In genomic region chr4:47056791-47057509, GRCm38 (mm10) we compare ENCODE assay signal across 8 mouse cellular contexts. TPM values are rescaled to one million over a fixed set of nuclear protein-coding genes. Genes with fewer than 3 reads are reported as not detected.
DNase-seq lines count a peak whose midpoint lies in the region; ATAC-seq and TF ChIP-seq lines count a peak whose summit lies in the region.

Anks6 (minus strand) TSS chr4:47057427.

- TF ChIP-seq CTCF in spleen, adult 2 months (IDR thresholded peaks at IDR 0.05; ENCODE audit: extremely low read depth, insufficient read depth, insufficient read length, insufficient replicate concordance) = no peak
- no peak for TF ChIP-seq CTCF in stomach, postnatal 0 days (IDR thresholded peaks at IDR 0.05; ENCODE audit: low read depth)

- no peak for DNase-seq in spleen, adult 2 months (ENCODE audit: low read depth in 1 of 2, low spot score in 2 of 2)
- DNase-seq in spleen, adult 12 weeks (ENCODE audit: low spot score) = no peak
- DNase-seq in fibroblast of lung, adult 2 months (ENCODE audit: low read depth) = peak; percentile 31
- peak; percentile 85 for DNase-seq in stomach, postnatal 0 days (ENCODE audit: low spot score)

- no peak for TF ChIP-seq EP300 in stomach, postnatal 0 days (optimal IDR thresholded peaks at IDR 0.05)

- H3K4me1 ChIP-seq in spleen, adult 2 months (ENCODE audit: control insufficient read depth, insufficient read depth, insufficient read length) = peaks cover 4% of the 10 kb centered on the region; the same call in 1 of the 2 replicates
- no peaks in the 10 kb centered on the region for H3K4me1 ChIP-seq in heart, embryonic 11.5 days (ENCODE audit: control insufficient read depth, insufficient read depth, low read length)
- H3K4me1 ChIP-seq in kidney, embryonic 14.5 days (ENCODE audit: control insufficient read depth, insufficient read depth, low read length) = peaks cover 11% of the 10 kb centered on the region; the same call in 1 of the 2 replicates
- peaks cover 8% of the 10 kb centered on the region for H3K4me1 ChIP-seq in limb, embryonic 15.5 days
- H3K4me1 ChIP-seq in midbrain, embryonic 15.5 days = peaks cover 14% of the 10 kb centered on the region
- no peaks in the 10 kb centered on the region for H3K4me1 ChIP-seq in stomach, postnatal 0 days (replicated peaks; ENCODE audit: control insufficient read depth, insufficient read depth)

- peaks cover 9% of the 10 kb centered on the region for H3K27me3 ChIP-seq in spleen, adult 2 months (ENCODE audit: control insufficient read depth, insufficient read depth, low read length)
- peaks cover 11% of the 10 kb centered on the region; the same call in 1 of the 2 replicates for H3K27me3 ChIP-seq in heart, embryonic 11.5 days (ENCODE audit: control insufficient read depth, insufficient read depth, low read length)
- H3K27me3 ChIP-seq in kidney, embryonic 14.5 days (ENCODE audit: control insufficient read depth, insufficient read depth, low read length) = no peaks in the 10 kb centered on the region
- peaks cover 5% of the 10 kb centered on the region; the same call in 1 of the 2 replicates for H3K27me3 ChIP-seq in limb, embryonic 15.5 days
- H3K27me3 ChIP-seq in midbrain, embryonic 15.5 days (replicated peaks) = no peaks in the 10 kb centered on the region
- no peaks in the 10 kb centered on the region for H3K27me3 ChIP-seq in stomach, postnatal 0 days (ENCODE audit: control insufficient read depth, insufficient read depth, low read length)

- H3K9me3 ChIP-seq in heart, embryonic 11.5 days (replicated peaks; ENCODE audit: control insufficient read depth, low read length) = no peaks in the 10 kb centered on the region
- H3K9me3 ChIP-seq in kidney, embryonic 14.5 days (ENCODE audit: control insufficient read depth, low read length) = no peaks in the 10 kb centered on the region
- no peaks in the 10 kb centered on the region for H3K9me3 ChIP-seq in limb, embryonic 15.5 days
- no peaks in the 10 kb centered on the region for H3K9me3 ChIP-seq in midbrain, embryonic 15.5 days
- no peaks in the 10 kb centered on the region for H3K9me3 ChIP-seq in stomach, postnatal 0 days (ENCODE audit: control insufficient read depth, low read length)

- peak within 1 kb of the TSS; percentile 51 for H3K4me3 ChIP-seq in spleen, adult 2 months (ENCODE audit: extremely low read depth, insufficient read depth, insufficient read length)
- peak within 1 kb of the TSS; percentile 74 for H3K4me3 ChIP-seq in heart, embryonic 11.5 days (ENCODE audit: low read depth, low read length)
- peak within 1 kb of the TSS; percentile 74 for H3K4me3 ChIP-seq in kidney, embryonic 14.5 days (ENCODE audit: low read length)
- H3K4me3 ChIP-seq in limb, embryonic 15.5 days = peak within 1 kb of the TSS; percentile 78
- H3K4me3 ChIP-seq in midbrain, embryonic 15.5 days = peak within 1 kb of the TSS; percentile 68
- H3K4me3 ChIP-seq in stomach, postnatal 0 days (ENCODE audit: low read depth, low read length) = peak within 1 kb of the TSS; percentile 80

- no peaks in the 10 kb centered on the region for H3K36me3 ChIP-seq in spleen, adult 2 months (ENCODE audit: control insufficient read depth, insufficient read depth, low read length)
- no peaks in the 10 kb centered on the region for H3K36me3 ChIP-seq in heart, embryonic 11.5 days (ENCODE audit: control insufficient read depth, insufficient read depth, low read length)
- no peaks in the 10 kb centered on the region for H3K36me3 ChIP-seq in kidney, embryonic 14.5 days (ENCODE audit: control insufficient read depth, insufficient read depth, low read length)
- no peaks in the 10 kb centered on the region for H3K36me3 ChIP-seq in limb, embryonic 15.5 days
- no peaks in the 10 kb centered on the region for H3K36me3 ChIP-seq in midbrain, embryonic 15.5 days (replicated peaks)
- H3K36me3 ChIP-seq in stomach, postnatal 0 days (ENCODE audit: control insufficient read depth, insufficient read depth, low read length) = no peaks in the 10 kb centered on the region

- H3K27ac ChIP-seq in spleen, adult 2 months (ENCODE audit: insufficient read depth, low read length) = no peak within 1 kb of the TSS
- no peak within 1 kb of the TSS for H3K27ac ChIP-seq in heart, embryonic 11.5 days (ENCODE audit: low read depth, low read length)
- no peak within 1 kb of the TSS; the same call in 1 of the 2 replicates for H3K27ac ChIP-seq in kidney, embryonic 14.5 days (ENCODE audit: low read depth, low read length)
- peak within 1 kb of the TSS; percentile 74; the same call in 1 of the 2 replicates for H3K27ac ChIP-seq in limb, embryonic 15.5 days
- H3K27ac ChIP-seq in midbrain, embryonic 15.5 days = peak within 1 kb of the TSS; percentile 84
- H3K27ac ChIP-seq in stomach, postnatal 0 days (replicated peaks) = peak within 1 kb of the TSS; percentile 83

- TF ChIP-seq POLR2A in spleen, adult 2 months (IDR thresholded peaks at IDR 0.05; ENCODE audit: low read depth, low read length) = no peak

- 2% methylated on average over 79 of the region's 86 CpGs for WGBS in spleen, adult 2 months
- WGBS in heart, embryonic 11.5 days (ENCODE audit: insufficient replicate concordance) = 1% methylated on average over 77 of the region's 86 CpGs
- WGBS in kidney, embryonic 14.5 days = under 1% methylated on average over 76 of the region's 86 CpGs
- under 1% methylated on average over 69 of the region's 86 CpGs for whole genome bisulfite sequencing in limb, embryonic 15.5 days
- under 1% methylated on average over 78 of the region's 86 CpGs for WGBS in midbrain, embryonic 15.5 days
- under 1% methylated on average over 54 of the region's 86 CpGs for WGBS in stomach, postnatal 0 days

- H3K4me2 ChIP-seq in heart, embryonic 11.5 days = peak within 1 kb of the TSS; percentile 87
- peak within 1 kb of the TSS; percentile 84 for H3K4me2 ChIP-seq in kidney, embryonic 14.5 days (replicated peaks; ENCODE audit: low read depth, low read length)
- H3K4me2 ChIP-seq in limb, embryonic 15.5 days = peak within 1 kb of the TSS; percentile 73
- peak within 1 kb of the TSS; percentile 70 for H3K4me2 ChIP-seq in midbrain, embryonic 15.5 days
- H3K4me2 ChIP-seq in stomach, postnatal 0 days (replicated peaks; ENCODE audit: low read depth) = peak within 1 kb of the TSS; percentile 76

- ATAC-seq in heart, embryonic 11.5 days (replicated peaks; ENCODE audit: insufficient number of reproducible peaks, low FRiP score, low TSS enrichment) = peak; percentile 81
- ATAC-seq in kidney, embryonic 14.5 days (ENCODE audit: low FRiP score, low TSS enrichment) = peak; percentile 91
- ATAC-seq in limb, embryonic 15.5 days (ENCODE audit: insufficient number of reproducible peaks, low FRiP score, low TSS enrichment, low read depth) = peak; percentile 85
- ATAC-seq in midbrain, embryonic 15.5 days (replicated peaks) = peak; percentile 93
- peak; percentile 89 for ATAC-seq in stomach, postnatal 0 days (ENCODE audit: low FRiP score, low TSS enrichment)

- peak within 1 kb of the TSS; percentile 78 for H3K9ac ChIP-seq in heart, embryonic 11.5 days (ENCODE audit: low read depth, low read length)
- peak within 1 kb of the TSS; percentile 88 for H3K9ac ChIP-seq in kidney, embryonic 14.5 days (ENCODE audit: low read depth, low read length)
- H3K9ac ChIP-seq in limb, embryonic 15.5 days = peak within 1 kb of the TSS; percentile 75
- H3K9ac ChIP-seq in midbrain, embryonic 15.5 days = peak within 1 kb of the TSS; percentile 78
- H3K9ac ChIP-seq in stomach, postnatal 0 days (ENCODE audit: low read length) = peak within 1 kb of the TSS; percentile 80

RNA-seq across cellular contexts. Expression of gene Anks6, which starts in this region (rescaled TPM):
- 1.5 and 1.6 TPM in 2 replicates for polyA plus RNA-seq in spleen, adult 2 months (2012; rRNA removed)
- 1.4 TPM in 2 replicates for polyA plus RNA-seq in heart, embryonic 11.5 days (2014; fragmentation: Nextera tagmentation; extraction: Ambion mirVana)
- polyA plus RNA-seq in kidney, embryonic 14.5 days (2014; fragmentation: Nextera tagmentation; extraction: Ambion mirVana) = 3.8 and 7.2 TPM in 2 replicates
- 3.8 and 4.1 TPM in 2 replicates for polyA plus RNA-seq in limb, embryonic 15.5 days (2015; fragmentation: Nextera tagmentation; extraction: Ambion mirVana)
- 5.2 and 5.3 TPM in 2 replicates for polyA plus RNA-seq in midbrain, embryonic 15.5 days (2015; fragmentation: Nextera tagmentation; extraction: Ambion mirVana)
- polyA plus RNA-seq in stomach, postnatal 0 days (2015; fragmentation: Nextera tagmentation; extraction: Ambion mirVana) = 3.7 and 4.6 TPM in 2 replicates

Comparison
In these comparisons a context has a peak if more than half of its experiments do, and no peak if none do; other contexts are left out.
1. DNase-seq: peak in fibroblast of lung, adult 2 months (single experiment) and stomach, postnatal 0 days (single experiment); none in spleen, adult 2 months (0 of 2) and spleen, adult 12 weeks (single experiment).
2. H3K27ac ChIP-seq: peak in limb, embryonic 15.5 days (single experiment), midbrain, embryonic 15.5 days (single experiment) and stomach, postnatal 0 days (single experiment); none in spleen, adult 2 months (single experiment), heart, embryonic 11.5 days (single experiment) and kidney, embryonic 14.5 days (single experiment).
3. Peak in every context shown above with its lines, with median percentiles within 50 percentile points of each other: H3K4me3 ChIP-seq, ATAC-seq, H3K4me2 ChIP-seq and H3K9ac ChIP-seq.